Mouse (Mus musculus): Measurements from ENCODE around the gene Tgm3.

Tgm3 gene

DNA sequence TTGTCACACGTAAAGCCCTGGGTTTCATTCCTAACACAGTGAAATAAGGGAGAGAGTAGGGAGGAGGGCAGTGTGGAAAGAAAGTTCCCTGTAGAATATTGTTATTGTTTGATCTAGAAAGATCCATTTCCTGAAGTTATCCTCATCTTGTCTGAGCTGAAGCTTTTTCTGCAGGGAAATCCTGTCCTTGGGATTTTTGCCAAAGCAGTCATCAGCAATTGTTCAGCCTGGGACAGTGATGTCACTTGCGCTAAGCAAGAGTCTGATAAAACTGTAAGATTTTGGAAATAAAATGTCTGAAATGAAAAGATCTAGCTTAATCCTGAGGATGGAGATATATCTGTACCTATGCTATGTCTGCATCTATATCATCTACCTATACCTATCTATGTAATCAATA, 58.2 kb downstream of the Tgm3 start:
- WGBS: 84% methylated on average over 2 of the region's 2 CpGs
